Mouse (Mus musculus): ENCODE results near the gene Hhat. TPM values are rescaled to one million over a fixed set of nuclear protein-coding genes. Genes with fewer than 3 reads are reported as not detected.

Gene Hhat
- total and polyA plus RNA-seq, 2 experiments from 2014 or later = 3.5 to 5.4 TPM

DNA sequence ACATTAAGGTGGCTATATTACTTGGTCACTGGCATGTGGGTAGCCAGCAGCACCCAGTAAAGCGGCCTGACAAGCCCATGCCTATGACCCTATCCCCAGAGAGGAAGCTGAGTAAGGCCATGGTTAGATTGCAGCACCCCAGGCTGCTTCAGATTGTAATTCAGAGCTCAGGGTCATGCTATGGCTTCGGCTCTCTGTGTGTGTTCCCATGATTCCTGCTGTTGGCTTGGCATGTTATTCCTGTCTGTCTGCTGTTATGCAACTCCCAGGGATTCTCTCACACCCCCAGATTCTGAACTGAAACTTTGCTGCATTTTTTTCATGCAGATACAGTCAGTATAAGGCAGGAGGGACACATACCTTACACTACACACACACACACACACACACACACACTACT is 128.9 kb downstream of the Hhat start:
- H3K9ac ChIP-seq (replicated peaks; ENCODE audit: low read length) = no peak overlapping the region
- H3K4me1 ChIP-seq (ENCODE audit: insufficient read depth, low read length) = no peaks in the 10 kb centered on the region
- no peak for ATAC-seq
- H3K27ac ChIP-seq = no peak overlapping the region
- no peaks in the 10 kb centered on the region for H3K36me3 ChIP-seq (ENCODE audit: insufficient read depth, low read length)
- TF ChIP-seq CTCF (IDR thresholded peaks at IDR 0.05; ENCODE audit: low read depth) = no peak
- 69% methylated on average over 2 of the region's 2 CpGs for WGBS
- no peak overlapping the region for H3K4me2 ChIP-seq (ENCODE audit: low read depth, low read length)
- H3K4me3 ChIP-seq (ENCODE audit: low read length) = no peak overlapping the region
- no peak for DNase-seq (ENCODE audit: low spot score)
- H3K27me3 ChIP-seq (ENCODE audit: insufficient read depth, low read length) = no peaks in the 10 kb centered on the region
- H3K9me3 ChIP-seq (ENCODE audit: low read length) = no peaks in the 10 kb centered on the region

DNA sequence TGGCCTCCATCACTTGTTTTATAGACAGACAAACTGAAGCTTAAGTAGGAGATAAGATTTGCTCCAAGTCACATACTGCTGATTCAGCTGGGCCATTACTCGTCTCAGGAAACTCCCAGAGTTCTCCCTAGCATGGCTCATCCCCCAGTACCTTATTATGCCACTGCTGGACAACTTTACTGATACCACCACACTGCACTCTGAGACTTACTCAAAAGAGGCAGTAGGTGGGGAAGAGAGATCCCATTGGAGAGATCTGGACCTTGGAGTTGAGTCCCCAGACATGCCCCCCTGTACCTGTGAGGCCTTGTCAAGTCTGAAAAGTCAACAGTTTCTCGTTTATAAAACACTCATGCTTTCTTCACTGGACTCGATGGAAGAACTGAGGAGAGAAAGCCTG is 131.8 kb downstream of the Hhat start:
- H3K4me1 ChIP-seq (ENCODE audit: insufficient read depth, low read length) = no peaks in the 10 kb centered on the region
- H3K9ac ChIP-seq (replicated peaks; ENCODE audit: low read length) = no peak overlapping the region
- 79% methylated on average over 3 of the region's 3 CpGs for WGBS
- no peak overlapping the region for H3K4me2 ChIP-seq (ENCODE audit: low read depth, low read length)
- H3K36me3 ChIP-seq (ENCODE audit: insufficient read depth, low read length) = no peaks in the 10 kb centered on the region
- no peak for TF ChIP-seq CTCF (IDR thresholded peaks at IDR 0.05; ENCODE audit: low read depth)
- no peak overlapping the region for H3K4me3 ChIP-seq (ENCODE audit: low read length)
- no peaks in the 10 kb centered on the region for H3K27me3 ChIP-seq (ENCODE audit: insufficient read depth, low read length)
- no peak for DNase-seq (ENCODE audit: low spot score)
- H3K27ac ChIP-seq = no peak overlapping the region
- H3K9me3 ChIP-seq (ENCODE audit: low read length) = no peaks in the 10 kb centered on the region
- ATAC-seq = no peak

DNA sequence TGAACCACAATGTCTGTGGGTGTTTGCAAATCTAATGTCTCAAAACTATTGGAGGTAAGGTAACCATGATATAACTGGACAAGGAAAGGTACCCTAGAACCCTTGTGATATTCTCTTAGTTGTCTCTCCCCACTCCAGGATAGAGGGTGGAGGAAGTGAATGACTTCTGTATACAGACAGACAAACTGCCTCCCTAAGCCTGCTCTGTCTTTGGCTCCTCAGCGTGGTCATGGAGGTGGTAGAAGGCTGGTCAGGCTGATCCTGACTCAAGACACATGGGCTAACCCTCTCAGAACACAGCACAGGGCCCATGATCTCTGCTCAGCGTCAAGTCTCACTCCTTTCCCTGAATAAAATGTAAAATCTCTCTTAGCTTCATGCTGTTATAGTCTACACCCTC is 149.2 kb downstream of the Hhat start:
- DNase-seq (ENCODE audit: low spot score) = no peak
- no peak overlapping the region for H3K4me2 ChIP-seq (ENCODE audit: low read depth, low read length)
- H3K27ac ChIP-seq = no peak overlapping the region
- no peaks in the 10 kb centered on the region for H3K27me3 ChIP-seq (ENCODE audit: insufficient read depth, low read length)
- no peaks in the 10 kb centered on the region for H3K4me1 ChIP-seq (ENCODE audit: insufficient read depth, low read length)
- H3K9me3 ChIP-seq (ENCODE audit: low read length) = no peaks in the 10 kb centered on the region
- H3K36me3 ChIP-seq (ENCODE audit: insufficient read depth, low read length) = no peaks in the 10 kb centered on the region
- no peak for TF ChIP-seq CTCF (IDR thresholded peaks at IDR 0.05; ENCODE audit: low read depth)
- no peak overlapping the region for H3K9ac ChIP-seq (replicated peaks; ENCODE audit: low read length)
- 70% methylated on average over 2 of the region's 2 CpGs for WGBS
- ATAC-seq = no peak
- H3K4me3 ChIP-seq (ENCODE audit: low read length) = no peak overlapping the region

DNA sequence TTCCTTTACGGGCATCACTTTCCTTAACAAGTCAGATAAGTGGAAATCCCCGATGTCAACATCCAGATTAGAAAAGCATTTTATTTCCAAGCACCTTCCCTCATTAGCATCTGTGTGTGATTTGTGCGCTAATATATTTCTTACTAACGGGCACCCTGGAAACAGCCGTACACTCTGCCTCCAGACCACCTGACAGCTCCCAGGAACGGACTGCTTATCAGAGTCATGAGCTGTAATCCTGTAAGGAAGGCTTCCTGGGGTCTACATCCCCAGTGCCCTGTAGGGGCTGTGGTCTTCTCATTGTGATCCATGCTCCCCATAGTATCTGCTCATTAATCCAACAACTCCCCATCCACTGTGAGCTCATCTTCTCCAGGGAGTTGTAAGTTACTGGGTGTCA is 157.8 kb downstream of the Hhat start:
- no peaks in the 10 kb centered on the region for H3K9me3 ChIP-seq (ENCODE audit: low read length)
- 59% methylated on average over 6 of the region's 6 CpGs for WGBS
- no peaks in the 10 kb centered on the region for H3K36me3 ChIP-seq (ENCODE audit: insufficient read depth, low read length)
- H3K4me3 ChIP-seq (ENCODE audit: low read length) = no peak overlapping the region
- ATAC-seq = no peak
- H3K27ac ChIP-seq = no peak overlapping the region
- no peaks in the 10 kb centered on the region for H3K27me3 ChIP-seq (ENCODE audit: insufficient read depth, low read length)
- no peak overlapping the region for H3K9ac ChIP-seq (replicated peaks; ENCODE audit: low read length)
- no peak overlapping the region for H3K4me2 ChIP-seq (ENCODE audit: low read depth, low read length)
- DNase-seq (ENCODE audit: low spot score) = no peak
- TF ChIP-seq CTCF (IDR thresholded peaks at IDR 0.05; ENCODE audit: low read depth) = no peak
- no peaks in the 10 kb centered on the region for H3K4me1 ChIP-seq (ENCODE audit: insufficient read depth, low read length)

DNA sequence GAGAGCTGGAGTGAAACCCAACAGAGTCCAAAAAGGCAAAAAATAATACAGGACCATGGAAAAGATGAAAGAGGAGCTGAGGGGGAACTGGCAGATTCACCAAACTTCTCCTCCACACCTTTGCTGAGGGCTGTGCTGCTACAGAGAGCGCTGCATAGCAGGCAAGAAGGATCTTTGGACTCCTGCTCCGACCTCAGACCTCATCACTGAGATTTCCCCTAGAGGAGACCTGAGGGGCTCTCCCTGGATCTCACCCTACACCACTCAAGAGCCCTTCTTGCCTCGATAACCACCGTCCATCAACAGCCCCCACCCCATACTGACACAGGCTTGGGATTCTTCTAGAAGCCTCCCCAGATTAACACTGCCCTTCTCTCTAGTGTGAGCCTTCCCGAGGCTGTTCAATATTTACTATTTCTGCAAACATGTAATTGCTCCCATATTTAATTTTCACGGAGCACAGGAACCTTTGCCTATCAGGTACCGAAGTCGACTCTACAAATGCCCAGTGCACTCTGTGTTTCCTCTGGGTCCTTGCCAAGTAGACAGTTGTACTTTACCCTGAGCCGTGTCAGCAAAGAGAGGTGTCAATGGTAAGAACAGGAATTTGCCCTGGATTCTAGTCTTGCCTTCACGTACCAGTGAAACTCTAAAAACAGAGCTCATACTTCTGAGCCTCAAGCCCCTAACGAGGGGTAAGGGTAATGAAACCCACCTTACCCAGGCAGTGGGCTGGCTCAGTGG is 158.9 kb downstream of the Hhat start:
- Histone ChIP-seq H3K9ac (replicated peaks; ENCODE audit: low read length) (no peak overlapping the region), H3K9me3 (ENCODE audit: low read length) (no peaks in the 10 kb centered on the region), H3K36me3 (ENCODE audit: insufficient read depth, low read length) (no peaks in the 10 kb centered on the region), H3K27ac (no peak overlapping the region), H3K4me2 (ENCODE audit: low read depth, low read length) (no peak overlapping the region), H3K4me3 (ENCODE audit: low read length) (no peak overlapping the region), H3K4me1 (ENCODE audit: insufficient read depth, low read length) (no peaks in the 10 kb centered on the region), H3K27me3 (ENCODE audit: insufficient read depth, low read length) (no peaks in the 10 kb centered on the region)
- TF ChIP-seq CTCF (IDR thresholded peaks at IDR 0.05; ENCODE audit: low read depth) = no peak
- no peak for ATAC-seq
- no peak for DNase-seq (ENCODE audit: low spot score)
- 84% methylated on average over 11 of the region's 11 CpGs for WGBS

DNA sequence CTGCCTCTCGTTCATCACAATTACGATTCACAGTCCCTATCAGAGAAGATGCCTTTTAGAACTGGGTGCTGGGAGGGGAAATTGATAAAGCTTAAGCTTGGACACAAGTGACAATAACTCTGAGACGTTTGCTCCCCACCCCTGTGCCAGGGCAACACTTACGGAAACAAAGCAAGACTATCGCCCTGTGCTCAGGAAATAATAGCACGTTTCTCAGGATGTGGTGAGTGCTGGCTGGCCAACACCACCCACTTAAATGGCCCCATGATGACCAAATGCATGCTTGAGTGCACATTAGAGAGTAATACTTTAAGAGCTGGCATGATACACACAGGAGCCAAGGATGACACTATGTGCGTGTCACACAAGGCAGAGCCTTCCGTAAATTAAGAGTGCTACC is 164.1 kb downstream of the Hhat start:
- Histone ChIP-seq H3K4me3 (ENCODE audit: low read length) (no peak overlapping the region), H3K4me1 (ENCODE audit: insufficient read depth, low read length) (0 out of 2 replicates have a peak, but pooled peaks cover 3% of the 10 kb centered on the region), H3K36me3 (ENCODE audit: insufficient read depth, low read length) (no peaks in the 10 kb centered on the region), H3K27me3 (ENCODE audit: insufficient read depth, low read length) (no peaks in the 10 kb centered on the region), H3K9ac (replicated peaks; ENCODE audit: low read length) (no peak overlapping the region), H3K4me2 (ENCODE audit: low read depth, low read length) (no peak overlapping the region), H3K9me3 (ENCODE audit: low read length) (no peaks in the 10 kb centered on the region), H3K27ac (no peak overlapping the region)
- WGBS = 88% methylated on average over 8 of the region's 8 CpGs
- no peak for DNase-seq (ENCODE audit: low spot score)
- TF ChIP-seq CTCF (IDR thresholded peaks at IDR 0.05; ENCODE audit: low read depth) = no peak
- ATAC-seq = no peak

DNA sequence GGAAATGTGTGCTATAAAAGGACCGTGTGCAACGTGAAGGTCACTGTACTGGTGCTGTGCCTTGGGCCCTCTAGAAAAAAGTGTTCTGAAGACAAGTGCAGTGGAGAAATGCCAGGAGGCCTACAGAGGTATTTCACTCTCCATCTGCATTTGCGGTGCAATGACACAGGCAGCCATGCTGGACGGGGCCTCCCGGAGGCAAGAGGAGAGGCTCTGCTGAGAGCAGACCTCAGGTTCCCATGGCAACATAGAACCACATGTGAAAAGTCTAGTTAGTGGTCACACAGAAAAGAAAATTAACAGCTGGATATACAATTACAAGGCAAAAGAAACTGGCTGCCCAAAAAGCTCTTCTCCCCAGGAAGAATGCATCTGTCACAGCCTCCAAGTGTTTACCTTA is 166.6 kb downstream of the Hhat start:
- Histone ChIP-seq H3K4me1 (ENCODE audit: insufficient read depth, low read length) (0 out of 2 replicates have a peak, but pooled peaks cover 3% of the 10 kb centered on the region), H3K9ac (replicated peaks; ENCODE audit: low read length) (no peak overlapping the region), H3K9me3 (ENCODE audit: low read length) (no peaks in the 10 kb centered on the region), H3K4me3 (ENCODE audit: low read length) (no peak overlapping the region), H3K27me3 (ENCODE audit: insufficient read depth, low read length) (no peaks in the 10 kb centered on the region), H3K4me2 (ENCODE audit: low read depth, low read length) (no peak overlapping the region), H3K27ac (no peak overlapping the region), H3K36me3 (ENCODE audit: insufficient read depth, low read length) (no peaks in the 10 kb centered on the region)
- no peak for TF ChIP-seq CTCF (IDR thresholded peaks at IDR 0.05; ENCODE audit: low read depth)
- ATAC-seq (no peak), DNase-seq (ENCODE audit: low spot score) (peak; percentile 20)
- WGBS = 25% methylated on average over 5 of the region's 5 CpGs
